Mouse (Mus musculus): Measurements from ENCODE around the gene Samd3. TPM values are rescaled to one million over a fixed set of nuclear protein-coding genes. Genes with fewer than 3 reads are reported as not detected.

Gene Samd3
- 1 to 10 TPM; 1.0 to 1.1 TPM for total RNA-seq (2021)

- intact Hi-C loops (cut with DNase I): no loop called here
Measured at GRCm38 (mm10) chr10:26229488-26229887, at the start of gene Samd3. Gene Samd3, plus strand, starts transcription at chr10:26229707.

GRCm38 (mm10) chr10:26185289-26185688 is 44.2 kb upstream of the Samd3 start:
- no peak for DNase-seq

More at GRCm38 (mm10) chr10:26229488-26229887, at the start of gene Samd3:
- DNase-seq: no peak

GRCm38 (mm10) chr10:26190811-26191210 is 38.7 kb upstream of the Samd3 start:
- intact Hi-C loops (cut with DNase I): no loop called here
- DNase-seq: no peak

More at GRCm38 (mm10) chr10:26185289-26185688, 44.2 kb upstream of the Samd3 start:
- intact Hi-C loops (cut with DNase I): no loop called here

- intact Hi-C loops (cut with DNase I): no loop called here
- no peak for DNase-seq
Measured at GRCm38 (mm10) chr10:26194892-26195291, 34.6 kb upstream of the Samd3 start.

- intact Hi-C loops (cut with DNase I): no loop called here
- DNase-seq: no peak
Measured at GRCm38 (mm10) chr10:26202708-26203368, 26.7 kb upstream of the Samd3 start.

GRCm38 (mm10) chr10:26220729-26221128 is 8.8 kb upstream of the Samd3 start:
- intact Hi-C loops (cut with DNase I): no loop called here
- DNase-seq: no peak

- intact Hi-C loops (cut with DNase I): no loop called here
- DNase-seq: no peak
Measured at GRCm38 (mm10) chr10:26226241-26226640, 3.3 kb upstream of the Samd3 start.

GRCm38 (mm10) chr10:26226734-26227133 is 2.8 kb upstream of the Samd3 start:
- intact Hi-C loops (cut with DNase I): no loop called here

GRCm38 (mm10) chr10:26228187-26228586 is 1.3 kb upstream of the Samd3 start:
- intact Hi-C loops (cut with DNase I): no loop called here
- no peak for DNase-seq

More at GRCm38 (mm10) chr10:26226734-26227133, 2.8 kb upstream of the Samd3 start:
- DNase-seq: no peak

GRCm38 (mm10) chr10:26232071-26232653 is 2.7 kb downstream of the Samd3 start:
- DNase-seq: no peak
- intact Hi-C loops (cut with DNase I): no loop called here

- DNase-seq: no peak
- intact Hi-C loops (cut with DNase I): no loop called here
Measured at GRCm38 (mm10) chr10:26238559-26238958, 9.1 kb downstream of the Samd3 start.

- no peak for DNase-seq
- intact Hi-C loops (cut with DNase I): no loop called here
Measured at GRCm38 (mm10) chr10:26239090-26239489, 9.6 kb downstream of the Samd3 start.

- no peak for DNase-seq
Measured at GRCm38 (mm10) chr10:26243203-26243602, 13.7 kb downstream of the Samd3 start.

GRCm38 (mm10) chr10:26244466-26244865 is 15.0 kb downstream of the Samd3 start:
- no peak for DNase-seq

More at GRCm38 (mm10) chr10:26243203-26243602, 13.7 kb downstream of the Samd3 start:
- intact Hi-C loops (cut with DNase I): no loop called here

GRCm38 (mm10) chr10:26249426-26250165 is 20.1 kb downstream of the Samd3 start:
- DNase-seq: no peak
- intact Hi-C loops (cut with DNase I): no loop called here

More at GRCm38 (mm10) chr10:26244466-26244865, 15.0 kb downstream of the Samd3 start:
- intact Hi-C loops (cut with DNase I): no loop called here

- intact Hi-C loops (cut with DNase I): no loop called here
- DNase-seq: no peak
Measured at GRCm38 (mm10) chr10:26259908-26260307, 30.4 kb downstream of the Samd3 start.

GRCm38 (mm10) chr10:26263744-26264459 is 34.4 kb downstream of the Samd3 start:
- DNase-seq: no peak
- intact Hi-C loops (cut with DNase I): no loop called here

- intact Hi-C loops (cut with DNase I): no loop called here
- DNase-seq: no peak
Measured at GRCm38 (mm10) chr10:26275414-26275813, 45.9 kb downstream of the Samd3 start.

GRCm38 (mm10) chr10:26280009-26280408 is 50.5 kb downstream of the Samd3 start:
- DNase-seq: no peak
- intact Hi-C loops (cut with DNase I): no loop called here

- intact Hi-C loops (cut with DNase I): no loop called here
- no peak for DNase-seq
Measured at GRCm38 (mm10) chr10:26287136-26287535, 57.6 kb downstream of the Samd3 start.

- intact Hi-C loops (cut with DNase I): no loop called here
- DNase-seq: peak; percentile 9
Measured at GRCm38 (mm10) chr10:26297200-26297599, 67.7 kb downstream of the Samd3 start.
